Mouse (Mus musculus) urinary bladder, postnatal 36 days (tissue): ENCODE results near the gene Aunip.

Experiments
- DNase-seq, 2 experiments: peaks; one replicate each; pipeline ENCODE4 v3.0.0; 2022; ENCODE audit warnings: low spot score in 2 of 2, mixed read lengths in 1 of 2

The Aunip gene

GRCm38 (mm10) chr4:134553631-134554030 is 42.8 kb downstream of the Aunip start:
- no peak for DNase-seq

- no peak for DNase-seq
These were observed 45.3 kb downstream of the Aunip start for GRCm38 (mm10) chr4:134555956-134556580.

- DNase-seq, result no peak
These were observed 46.9 kb downstream of the Aunip start for GRCm38 (mm10) chr4:134557626-134558249.

GRCm38 (mm10) chr4:134558570-134559113 is 47.8 kb downstream of the Aunip start:
- DNase-seq, result no peak

GRCm38 (mm10) chr4:134559154-134559553 is 48.4 kb downstream of the Aunip start:
- no peak for DNase-seq

GRCm38 (mm10) chr4:134560699-134561098 is 49.9 kb downstream of the Aunip start:
- DNase-seq, result no peak

- DNase-seq, result no peak
These were observed 51.2 kb downstream of the Aunip start for GRCm38 (mm10) chr4:134562014-134562413.

GRCm38 (mm10) chr4:134563624-134564023 is 52.8 kb downstream of the Aunip start:
- DNase-seq, result no peak

GRCm38 (mm10) chr4:134564093-134564492 is 53.3 kb downstream of the Aunip start:
- DNase-seq, result no peak

- DNase-seq, result no peak
These were observed 56.8 kb downstream of the Aunip start for GRCm38 (mm10) chr4:134567377-134568226.

- DNase-seq, result no peak
These were observed 58.4 kb downstream of the Aunip start for GRCm38 (mm10) chr4:134569205-134569604.

GRCm38 (mm10) chr4:134569831-134570230 is 59.0 kb downstream of the Aunip start:
- DNase-seq, result no peak

GRCm38 (mm10) chr4:134570704-134571451 is 60.1 kb downstream of the Aunip start:
- no peak for DNase-seq

GRCm38 (mm10) chr4:134572449-134573300 is 61.9 kb downstream of the Aunip start:
- DNase-seq, result no peak
